Comparison of ENCODE assay signal across 8 mouse cellular contexts in the genomic region with DNA sequence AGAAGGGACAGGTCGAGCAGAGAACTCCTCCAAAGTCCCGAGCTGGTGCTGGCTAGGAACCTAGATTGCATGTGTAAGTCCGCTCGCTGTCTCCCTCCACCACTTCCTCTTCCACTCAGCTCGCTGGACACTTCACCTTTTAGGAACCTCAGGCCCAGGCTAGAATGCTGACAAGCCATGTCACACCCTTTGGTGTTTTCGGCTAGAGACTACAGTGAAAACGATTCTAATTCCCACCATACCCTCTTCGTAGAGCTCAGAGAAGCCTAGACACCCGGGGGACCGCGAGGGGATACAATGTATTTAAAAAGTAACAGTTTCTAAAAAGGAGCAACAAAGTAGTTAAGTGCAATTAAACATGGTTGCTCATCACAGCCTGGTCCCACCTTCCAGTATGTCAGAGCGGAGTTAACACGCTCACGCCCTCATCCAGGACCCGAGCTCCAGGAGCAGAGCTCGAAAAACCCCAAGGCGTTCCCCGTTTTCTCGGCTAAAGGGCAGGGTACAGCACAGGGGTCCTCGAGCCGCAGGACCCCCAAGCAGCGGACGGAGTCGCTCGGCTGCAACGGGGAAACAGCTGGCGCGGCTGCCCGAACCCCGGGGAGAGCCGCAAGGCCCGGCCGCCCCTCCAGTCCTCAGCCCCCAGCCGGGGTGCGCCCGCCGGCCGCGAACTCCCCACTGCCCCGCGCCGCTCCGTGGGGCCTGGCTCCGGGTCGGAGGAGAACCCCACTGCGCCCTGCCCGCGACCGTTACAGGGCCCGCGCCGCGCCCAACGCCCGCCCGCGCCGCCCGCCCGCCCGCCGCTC. TPM values are rescaled to one million over a fixed set of nuclear protein-coding genes. Genes with fewer than 3 reads are reported as not detected.
DNase-seq lines count a peak whose midpoint lies in the region; ATAC-seq lines count a peak whose summit lies in the region.

No protein-coding gene starts in this region.

- peak overlapping the region; percentile 100 for H3K4me3 ChIP-seq in heart, embryonic 16.5 days (ENCODE audit: low read length)
- peak overlapping the region; percentile 79 for H3K4me3 ChIP-seq in stomach, embryonic 14.5 days (ENCODE audit: low read depth, low read length)

- H3K9ac ChIP-seq in heart, embryonic 16.5 days (ENCODE audit: low read length), result peak overlapping the region; percentile 100
- H3K9ac ChIP-seq in stomach, embryonic 14.5 days (replicated peaks; ENCODE audit: low read depth, low read length), result peak overlapping the region; percentile 85

- H3K9me3 ChIP-seq in heart, embryonic 16.5 days (replicated peaks; ENCODE audit: control insufficient read depth, low read length), result no peaks in the 10 kb centered on the region
- H3K9me3 ChIP-seq in stomach, embryonic 14.5 days (ENCODE audit: control insufficient read depth, low read depth, low read length), result no peaks in the 10 kb centered on the region

- H3K4me2 ChIP-seq in heart, embryonic 16.5 days (ENCODE audit: low read depth, low read length), result peak overlapping the region; percentile 74
- peak overlapping the region; percentile 78 for H3K4me2 ChIP-seq in stomach, embryonic 14.5 days (replicated peaks; ENCODE audit: low read depth, low read length)

- peaks cover 9% of the 10 kb centered on the region for H3K4me1 ChIP-seq in heart, embryonic 16.5 days (ENCODE audit: control insufficient read depth, insufficient read depth, low read length)
- peaks cover 9% of the 10 kb centered on the region; the same call in 1 of the 2 replicates for H3K4me1 ChIP-seq in stomach, embryonic 14.5 days (ENCODE audit: control insufficient read depth, insufficient read depth, low read length)

- DNase-seq in cerebellum, adult 8-10 months, result no peak
- peak; percentile 82 for DNase-seq in 416B (ENCODE audit: low read depth)
- DNase-seq in c-Kit-positive CD71-positive TER-119-positive erythroid progenitor cells, embryonic 14.5 days (ENCODE audit: low spot score), result peak; percentile 43
- peak; percentile 8 to 12 for DNase-seq in layer of hippocampus, postnatal 36 days

- no peaks in the 10 kb centered on the region for H3K27me3 ChIP-seq in heart, embryonic 16.5 days (ENCODE audit: control insufficient read depth, insufficient read depth, low read length)
- H3K27me3 ChIP-seq in stomach, embryonic 14.5 days (ENCODE audit: control insufficient read depth, insufficient read depth, low read length), result no peaks in the 10 kb centered on the region

- peak; percentile 62; the same call in 1 of the 2 replicates for ATAC-seq in cerebellum, adult (ENCODE audit: insufficient number of reproducible peaks, low FRiP score, low TSS enrichment)
- peak; percentile 63 for ATAC-seq in heart, embryonic 16.5 days (replicated peaks; ENCODE audit: extremely low read depth, insufficient read depth, low FRiP score)
- ATAC-seq in megakaryocyte-erythroid progenitor cell, adult 5-6 weeks (replicated peaks; ENCODE audit: low FRiP score, low TSS enrichment, poor library complexity, severe bottlenecking), result 0 out of 2 replicates have a peak, but pooled peaks have one; percentile 35
- ATAC-seq in stomach, embryonic 14.5 days (ENCODE audit: insufficient number of reproducible peaks, insufficient read depth, low FRiP score, low read depth), result peak; percentile 70; the same call in 1 of the 2 replicates

- peak overlapping the region; percentile 89 for H3K27ac ChIP-seq in heart, embryonic 16.5 days (ENCODE audit: low read length)
- H3K27ac ChIP-seq in stomach, embryonic 14.5 days (ENCODE audit: low read length), result peak overlapping the region; percentile 56; the same call in 1 of the 2 replicates

- WGBS in heart, embryonic 16.5 days, result under 1% methylated on average over 45 of the region's 62 CpGs
- WGBS in stomach, embryonic 14.5 days, result under 1% methylated on average over 62 of the region's 62 CpGs

- no peaks in the 10 kb centered on the region for H3K36me3 ChIP-seq in heart, embryonic 16.5 days (ENCODE audit: control insufficient read depth, insufficient read depth)
- no peaks in the 10 kb centered on the region for H3K36me3 ChIP-seq in stomach, embryonic 14.5 days (ENCODE audit: control insufficient read depth, insufficient read depth, low read length)

RNA-seq across cellular contexts. Expression of a gene that starts 0.6 kb away (rescaled TPM):
- 31.7 and 34.6 TPM in 2 replicates for polyA plus RNA-seq in heart, embryonic 16.5 days (2015; fragmentation: Nextera tagmentation; extraction: Ambion mirVana)
- 10 to 100 TPM; 28.7 to 30.3 TPM for total RNA-seq in layer of hippocampus, postnatal 36 days (2021)
- total RNA-seq in megakaryocyte-erythroid progenitor cell, adult 5-6 weeks (2014; fragmentation: Nextera tagmentation), result 41.0 and 41.3 TPM in 2 replicates
- 48.9 and 51.8 TPM in 2 replicates for total RNA-seq in megakaryocyte-erythroid progenitor cell, adult 5-6 weeks (2017)
- 39.8 and 43.9 TPM in 2 replicates for polyA plus RNA-seq in stomach, embryonic 14.5 days (2014; fragmentation: Nextera tagmentation; extraction: Ambion mirVana)

RNA-seq across cellular contexts. Expression of a gene that starts 32.3 kb away (rescaled TPM):
- 211 and 253 TPM in 2 replicates for polyA plus RNA-seq in heart, embryonic 16.5 days (2015; fragmentation: Nextera tagmentation; extraction: Ambion mirVana)
- total RNA-seq in layer of hippocampus, postnatal 36 days (2021), result 100 to 1,000 TPM; 284 to 295 TPM
- total RNA-seq in megakaryocyte-erythroid progenitor cell, adult 5-6 weeks (2014; fragmentation: Nextera tagmentation), result 1,812 and 1,837 TPM in 2 replicates
- 1,215 and 1,345 TPM in 2 replicates for total RNA-seq in megakaryocyte-erythroid progenitor cell, adult 5-6 weeks (2017)
- 506 and 533 TPM in 2 replicates for polyA plus RNA-seq in stomach, embryonic 14.5 days (2014; fragmentation: Nextera tagmentation; extraction: Ambion mirVana)

RNA-seq across cellular contexts. Expression of a gene that starts 33.9 kb away (rescaled TPM):
- polyA plus RNA-seq in heart, embryonic 16.5 days (2015; fragmentation: Nextera tagmentation; extraction: Ambion mirVana), result 45.1 and 64.5 TPM in 2 replicates
- 10 to 100 TPM; 87.4 to 89.4 TPM for total RNA-seq in layer of hippocampus, postnatal 36 days (2021)
- total RNA-seq in megakaryocyte-erythroid progenitor cell, adult 5-6 weeks (2014; fragmentation: Nextera tagmentation), result 42.5 and 52.7 TPM in 2 replicates
- total RNA-seq in megakaryocyte-erythroid progenitor cell, adult 5-6 weeks (2017), result 31.3 and 34.5 TPM in 2 replicates
- polyA plus RNA-seq in stomach, embryonic 14.5 days (2014; fragmentation: Nextera tagmentation; extraction: Ambion mirVana), result 45.9 and 46.6 TPM in 2 replicates

RNA-seq across cellular contexts. Expression of a gene that starts 48.5 kb away (rescaled TPM):
- polyA plus RNA-seq in heart, embryonic 16.5 days (2015; fragmentation: Nextera tagmentation; extraction: Ambion mirVana), result 73.2 and 77.3 TPM in 2 replicates
- 100 to 1,000 TPM in 1 of 2 experiments, 10 to 100 TPM in 1; 93.4 to 106 TPM for total RNA-seq in layer of hippocampus, postnatal 36 days (2021)
- 45.2 and 63.2 TPM in 2 replicates for total RNA-seq in megakaryocyte-erythroid progenitor cell, adult 5-6 weeks (2014; fragmentation: Nextera tagmentation)
- total RNA-seq in megakaryocyte-erythroid progenitor cell, adult 5-6 weeks (2017), result 13.7 and 17.5 TPM in 2 replicates
- polyA plus RNA-seq in stomach, embryonic 14.5 days (2014; fragmentation: Nextera tagmentation; extraction: Ambion mirVana), result 101 and 104 TPM in 2 replicates

RNA-seq across cellular contexts. Expression of a gene that starts 57.4 kb away (rescaled TPM):
- polyA plus RNA-seq in heart, embryonic 16.5 days (2015; fragmentation: Nextera tagmentation; extraction: Ambion mirVana), result 24.4 and 24.5 TPM in 2 replicates
- total RNA-seq in layer of hippocampus, postnatal 36 days (2021), result 10 to 100 TPM; 17.7 to 20.7 TPM
- 13.8 and 22.1 TPM in 2 replicates for total RNA-seq in megakaryocyte-erythroid progenitor cell, adult 5-6 weeks (2014; fragmentation: Nextera tagmentation)
- 6.5 and 8.1 TPM in 2 replicates for total RNA-seq in megakaryocyte-erythroid progenitor cell, adult 5-6 weeks (2017)
- polyA plus RNA-seq in stomach, embryonic 14.5 days (2014; fragmentation: Nextera tagmentation; extraction: Ambion mirVana), result 47.7 and 48.1 TPM in 2 replicates

Comparison
In these comparisons a context has a peak if more than half of its experiments do, and no peak if none do; other contexts are left out.
1. RNA of a gene that starts 32.3 kb away (total RNA-seq): 1,215 to 1,837 TPM in megakaryocyte-erythroid progenitor cell, adult 5-6 weeks; 284 to 295 TPM in layer of hippocampus, postnatal 36 days; every median in the first group is over 4 times any median in the second.
2. Peak in every context shown above with its lines, with median percentiles within 50 percentile points of each other: ATAC-seq.